Mouse (Mus musculus) liver, embryonic 14.5 days (tissue): Measurements from ENCODE around the gene Gnb2.

Experiments
- CTCF ChIP-seq: IDR thresholded peaks from 2 replicates; pipeline ENCODE4 v1.5.1; 2016; ENCODE audit warnings: antibody characterized with exemption, low read depth, control low read depth
- EP300 ChIP-seq: IDR thresholded peaks from 2 replicates; pipeline ENCODE4 v1.6.1; 2016; ENCODE audit warnings: antibody characterized with exemption, low read depth

DNA sequence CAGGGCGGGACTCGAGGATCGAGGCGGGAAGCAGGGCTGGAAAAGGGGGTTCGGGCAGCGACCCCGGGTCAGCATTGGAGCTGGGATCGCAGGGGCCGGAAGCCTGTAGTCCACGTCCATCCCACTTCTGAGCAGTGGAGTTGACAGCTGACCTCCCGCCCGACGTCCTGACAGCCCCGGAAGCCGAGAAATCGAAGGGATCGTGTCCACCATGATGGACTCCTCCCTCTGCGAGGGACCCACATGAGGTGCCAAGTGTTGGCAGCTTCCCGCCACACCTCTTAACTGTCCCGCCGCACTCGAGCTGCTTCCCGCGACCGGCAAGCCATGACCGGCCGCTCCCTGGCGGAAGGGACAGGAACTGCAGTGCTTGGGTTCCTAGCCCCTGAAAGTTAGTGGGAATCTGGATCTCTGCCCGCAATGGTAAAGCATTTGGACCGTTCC lies 30.6 kb downstream of the Gnb2 start:
- TF ChIP-seq CTCF (peak; percentile 99), EP300 (no peak)
